Mouse (Mus musculus) liver, postnatal 0 days (tissue): ENCODE measurements around the gene Myo5a. TPM values are rescaled to one million over a fixed set of nuclear protein-coding genes. Genes with fewer than 3 reads are reported as not detected.

Experiments used
- ATAC-seq: fragments of 200-750 bp; cut with Nextera tagmentation; 2 replicates; pipeline ENCODE4 v1.8.0; 2017; ENCODE audit warnings: mild to moderate bottlenecking, moderate library complexity
- DNase-seq: peaks from one replicate; pipeline ENCODE4 v3.0.0-alpha.2; 2016
- H3K27ac ChIP-seq: fragments of 300-500 bp; sonication (generic); 2 replicates; pipeline ENCODE4 v1.5.1; 2014; ENCODE audit warnings: antibody characterized with exemption, moderate library complexity, mild to moderate bottlenecking, low read depth
- H3K27me3 ChIP-seq: fragments of 300-500 bp; sonication (generic); 2 replicates; pipeline ENCODE4 v1.6.1; 2014; ENCODE audit warnings: low read length, control low read depth, mixed read lengths; ENCODE audit not compliant: insufficient read depth
- H3K36me3 ChIP-seq: fragments of 300-500 bp; sonication (generic); replicated peaks from 2 replicates; pipeline ENCODE4 v1.6.1; 2014; ENCODE audit warnings: mild to moderate bottlenecking, control low read depth, low read length, moderate library complexity, mixed read lengths; ENCODE audit not compliant: insufficient read depth
- H3K4me1 ChIP-seq: fragments of 300-500 bp; sonication (generic); 2 replicates; pipeline ENCODE4 v1.6.1; 2014; ENCODE audit warnings: antibody characterized with exemption, mild to moderate bottlenecking, control low read depth; ENCODE audit not compliant: insufficient read depth
- H3K4me2 ChIP-seq: fragments of 300-500 bp; sonication (generic); 2 replicates; pipeline ENCODE4 v1.6.1; 2014; ENCODE audit warnings: low read depth, mild to moderate bottlenecking, low read length, moderate library complexity, mixed read lengths
- H3K4me3 ChIP-seq: fragments of 300-500 bp; sonication (generic); 2 replicates; pipeline ENCODE4 v1.5.1; 2014; ENCODE audit warnings: low read depth, low read length
- H3K9ac ChIP-seq: fragments of 300-500 bp; sonication (generic); replicated peaks from 2 replicates; pipeline ENCODE4 v1.6.1; 2014; ENCODE audit warnings: mild to moderate bottlenecking, moderate library complexity
- H3K9me3 ChIP-seq: fragments of 300-500 bp; sonication (generic); 2 replicates; pipeline ENCODE4 v1.6.1; 2016; ENCODE audit warnings: mild to moderate bottlenecking, control low read depth, low read length, mixed read lengths
- CTCF ChIP-seq: sonication (generic); IDR thresholded peaks from 2 replicates; pipeline ENCODE4 v1.5.1; 2016; ENCODE audit warnings: antibody characterized with exemption, low read depth
- EP300 ChIP-seq: IDR thresholded peaks from 2 replicates; pipeline ENCODE4 v1.6.1; 2016; ENCODE audit warnings: antibody characterized with exemption, low read depth, mild to moderate bottlenecking
- WGBS: fragments of 180-500 bp; shearing (Covaris S2); extraction: QIAGEN DNeasy Blood & Tissue Kit; methylation state at CpG from one replicate; pipeline ENCODE4 v1.1.7; 2014; ENCODE audit not compliant: insufficient replicate concordance; 5-methylcytosine and 5-hydroxymethylcytosine counted together
- polyA plus RNA-seq: library from polyadenylated mRNA; unstranded; fragments of >200 nt; fragmentation: Nextera tagmentation; extraction: Ambion mirVana; gene quantifications from 2 replicates; pipeline ENCODE4 v1.2.1, GENCODE M21; 2015

The Myo5a gene
- polyA plus RNA-seq, 1 experiment from 2014 or later, result 1.3 TPM

DNA sequence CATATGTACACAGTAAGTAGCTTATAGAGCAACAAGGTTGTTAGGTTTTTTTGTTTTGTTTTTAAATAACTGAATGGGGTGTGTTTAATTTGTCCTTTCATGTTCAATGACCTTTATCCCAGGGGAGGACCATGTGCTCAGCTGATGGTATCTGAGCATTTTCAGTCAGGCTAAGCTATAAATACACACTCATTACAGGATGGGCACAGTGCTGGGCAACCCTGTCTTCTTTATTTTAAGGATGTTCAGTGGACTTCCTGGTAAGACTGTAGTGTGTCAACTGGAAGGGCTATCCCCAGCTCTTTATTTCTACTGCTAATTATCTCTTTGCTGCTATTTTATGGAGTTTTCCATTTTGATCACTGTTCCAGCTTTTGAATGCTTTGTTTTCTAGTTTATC is 92.8 kb downstream of the Myo5a start:
- Histone ChIP-seq H3K27me3 (no peaks in the 10 kb centered on the region), H3K9ac (no peak overlapping the region), H3K27ac (no peak overlapping the region), H3K4me1 (no peaks in the 10 kb centered on the region), H3K36me3 (no peaks in the 10 kb centered on the region), H3K4me3 (no peak overlapping the region), H3K9me3 (no peaks in the 10 kb centered on the region), H3K4me2 (no peak overlapping the region)
- DNase-seq, result no peak
- TF ChIP-seq EP300 (no peak), CTCF (no peak)
- no peak for ATAC-seq

DNA sequence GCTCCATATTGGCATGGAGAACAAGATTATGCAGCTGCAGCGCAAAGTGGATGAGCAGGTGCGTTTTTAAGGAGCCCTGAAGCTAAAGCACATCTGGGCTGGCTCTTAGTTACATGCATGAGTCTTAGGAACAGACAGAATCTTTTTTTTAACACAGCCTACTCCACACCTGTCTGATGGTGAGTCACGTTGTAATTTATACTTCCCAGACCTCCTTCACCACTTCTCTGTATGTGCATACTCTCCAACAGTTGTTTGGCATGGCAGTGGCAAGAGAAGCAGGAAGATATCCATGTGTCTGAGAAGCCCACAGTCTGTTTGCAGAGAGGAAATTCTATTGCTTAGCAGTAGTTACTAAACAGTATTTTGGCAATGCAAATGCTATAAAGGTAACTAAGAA is 100.9 kb downstream of the Myo5a start:
- 86% methylated on average over 3 of the region's 3 CpGs for WGBS

DNA sequence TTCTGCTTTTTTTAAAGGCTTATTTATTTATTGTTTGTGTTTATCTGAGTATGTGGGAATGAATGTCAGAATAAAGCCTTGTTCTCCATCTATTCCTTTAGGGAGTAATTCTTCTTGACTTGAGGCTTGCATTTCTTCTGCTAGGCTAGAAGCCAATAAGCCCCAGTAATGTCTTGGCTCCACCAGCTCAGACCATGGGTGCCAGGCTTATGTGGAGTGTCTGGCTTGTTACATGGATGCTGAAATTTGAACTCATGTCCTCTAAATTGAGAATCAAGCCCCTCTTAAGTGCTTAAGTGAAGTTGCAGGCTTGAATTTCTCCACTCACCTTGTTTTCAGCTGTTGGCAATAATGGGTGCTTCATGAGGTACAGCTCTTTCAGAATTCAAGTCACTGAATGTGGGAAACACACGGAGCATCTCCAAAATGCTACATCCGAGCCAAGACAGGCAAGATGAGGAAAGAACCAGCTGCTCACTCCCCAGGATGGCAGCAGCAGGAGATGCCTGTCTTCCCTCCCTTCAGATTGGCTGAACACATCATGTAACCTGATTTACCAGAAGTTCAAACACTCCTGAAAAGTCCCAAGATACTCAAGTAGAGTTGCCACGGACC is 116.9 kb downstream of the Myo5a start:
- H3K4me2 ChIP-seq, result no peak overlapping the region
- no peak for ATAC-seq
- no peaks in the 10 kb centered on the region; the same call in 1 of the 2 replicates for H3K36me3 ChIP-seq
- H3K4me3 ChIP-seq, result no peak overlapping the region
- H3K27me3 ChIP-seq, result no peaks in the 10 kb centered on the region
- no peak for DNase-seq
- H3K27ac ChIP-seq, result no peak overlapping the region
- no peaks in the 10 kb centered on the region for H3K4me1 ChIP-seq
- no peaks in the 10 kb centered on the region for H3K9me3 ChIP-seq
- WGBS, result 79% methylated on average over 3 of the region's 3 CpGs
- H3K9ac ChIP-seq, result no peak overlapping the region
- TF ChIP-seq EP300 (no peak), CTCF (no peak)

More for the DNA sequence above, 100.9 kb downstream of the Myo5a start:
- H3K4me3 ChIP-seq, result no peak overlapping the region
- H3K4me2 ChIP-seq, result no peak overlapping the region
- no peaks in the 10 kb centered on the region for H3K4me1 ChIP-seq
- TF ChIP-seq CTCF (no peak), EP300 (no peak)
- no peaks in the 10 kb centered on the region for H3K36me3 ChIP-seq
- no peak for DNase-seq
- H3K9ac ChIP-seq, result no peak overlapping the region
- no peaks in the 10 kb centered on the region for H3K27me3 ChIP-seq
- H3K27ac ChIP-seq, result no peak overlapping the region
- ATAC-seq, result no peak
- no peaks in the 10 kb centered on the region for H3K9me3 ChIP-seq

DNA sequence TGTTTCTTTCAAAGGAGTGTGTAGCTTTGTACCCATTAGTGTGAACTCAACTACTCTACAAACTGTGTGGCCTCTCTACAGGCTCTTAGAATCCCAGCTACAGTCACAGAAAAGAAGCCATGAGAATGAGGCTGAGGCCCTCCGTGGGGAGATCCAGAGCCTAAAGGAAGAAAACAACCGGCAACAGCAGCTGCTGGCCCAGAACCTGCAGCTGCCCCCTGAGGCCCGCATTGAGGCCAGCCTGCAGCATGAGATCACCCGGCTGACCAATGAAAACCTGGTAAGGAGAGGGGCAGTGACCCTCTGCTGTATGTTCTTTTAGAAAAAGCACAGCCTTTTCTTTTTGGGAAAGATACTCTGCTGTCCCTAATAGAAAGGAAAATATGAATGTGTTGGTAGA is 123.0 kb downstream of the Myo5a start:
- Histone ChIP-seq H3K9ac (no peak overlapping the region), H3K36me3 (peaks cover 2% of the 10 kb centered on the region; the same call in 1 of the 2 replicates), H3K4me1 (no peaks in the 10 kb centered on the region), H3K4me2 (no peak overlapping the region), H3K4me3 (no peak overlapping the region), H3K27ac (no peak overlapping the region), H3K27me3 (no peaks in the 10 kb centered on the region), H3K9me3 (no peaks in the 10 kb centered on the region)
- DNase-seq, result no peak
- no peak for TF ChIP-seq EP300
- TF ChIP-seq CTCF, result no peak
- no peak for ATAC-seq
- WGBS, result 76% methylated on average over 4 of the region's 4 CpGs

DNA sequence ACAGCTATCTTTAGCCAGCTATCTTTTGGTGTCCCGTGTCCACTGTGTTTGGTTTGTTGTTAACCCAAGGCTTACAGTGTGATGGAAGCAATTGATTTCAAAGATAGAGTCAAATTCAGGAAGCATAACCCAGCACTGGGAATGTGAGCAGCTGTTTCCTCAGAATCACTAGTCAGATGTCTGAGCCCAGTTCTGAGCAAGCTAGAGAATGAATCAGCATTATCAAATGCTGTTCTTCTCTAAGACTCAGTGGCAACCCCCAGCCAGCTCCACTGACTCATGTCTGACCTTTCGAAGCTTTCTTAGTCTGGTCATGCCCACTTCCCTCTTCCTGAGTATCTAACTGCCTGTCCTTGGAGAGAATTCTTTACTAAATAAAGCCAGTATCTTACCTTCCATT is 125.5 kb downstream of the Myo5a start:
- Histone ChIP-seq H3K36me3 (peaks cover 2% of the 10 kb centered on the region; the same call in 1 of the 2 replicates), H3K27me3 (no peaks in the 10 kb centered on the region), H3K4me1 (no peaks in the 10 kb centered on the region), H3K9me3 (no peaks in the 10 kb centered on the region), H3K4me2 (no peak overlapping the region), H3K4me3 (no peak overlapping the region), H3K9ac (no peak overlapping the region), H3K27ac (no peak overlapping the region)
- 25% methylated on average over 2 of the region's 2 CpGs for WGBS
- no peak for TF ChIP-seq EP300
- no peak for TF ChIP-seq CTCF
- DNase-seq (no peak), ATAC-seq (peak; percentile 55; the same call in 1 of the 2 replicates)

DNA sequence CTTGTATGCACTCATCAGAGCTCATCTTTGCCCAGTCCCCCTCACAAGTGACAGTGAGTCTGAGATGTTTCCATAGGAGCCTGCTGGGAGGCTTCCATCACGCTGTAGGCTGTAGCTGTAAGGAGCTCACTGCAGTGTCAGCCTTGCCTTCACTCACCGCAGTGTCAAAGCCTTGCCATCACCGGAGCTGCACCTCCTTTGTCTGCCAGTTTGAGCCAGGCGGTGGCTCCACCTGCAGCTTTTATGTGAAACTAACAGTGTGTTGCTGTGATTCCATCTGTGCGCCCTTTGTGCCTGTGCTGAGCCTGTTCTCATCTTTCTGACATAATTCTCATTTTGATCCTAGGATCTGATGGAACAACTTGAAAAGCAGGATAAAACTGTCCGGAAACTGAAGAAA is 126.5 kb downstream of the Myo5a start:
- no peaks in the 10 kb centered on the region for H3K27me3 ChIP-seq
- ATAC-seq, result no peak
- H3K27ac ChIP-seq, result no peak overlapping the region
- no peak overlapping the region for H3K4me3 ChIP-seq
- no peak for DNase-seq
- H3K36me3 ChIP-seq, result peaks cover 2% of the 10 kb centered on the region; the same call in 1 of the 2 replicates
- H3K9me3 ChIP-seq, result no peaks in the 10 kb centered on the region
- H3K4me1 ChIP-seq, result no peaks in the 10 kb centered on the region
- no peak overlapping the region for H3K9ac ChIP-seq
- H3K4me2 ChIP-seq, result no peak overlapping the region
- 74% methylated on average over 6 of the region's 6 CpGs for WGBS
- TF ChIP-seq EP300 (no peak), CTCF (peak; percentile 47)

DNA sequence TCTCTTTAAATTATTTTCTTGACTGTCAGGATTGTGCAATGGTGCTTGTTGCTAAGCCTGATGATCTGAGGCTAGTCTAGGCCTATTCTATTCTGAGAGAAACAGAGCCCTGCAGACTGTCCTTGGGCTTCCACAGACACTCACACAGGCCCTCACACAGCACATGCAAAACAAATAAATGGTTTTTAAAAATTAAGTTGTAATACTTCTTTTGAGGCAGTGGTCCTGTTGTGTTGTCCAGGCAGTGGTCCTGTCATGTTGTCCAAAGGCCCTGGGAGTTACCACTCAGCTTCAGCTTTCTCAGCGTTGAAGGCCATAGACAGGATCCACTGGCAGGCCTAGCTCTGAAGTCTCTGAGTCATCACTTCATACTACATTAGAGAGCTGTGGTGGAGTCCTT is 130.7 kb downstream of the Myo5a start:
- Histone ChIP-seq H3K4me2 (no peak overlapping the region), H3K9ac (no peak overlapping the region), H3K27me3 (no peaks in the 10 kb centered on the region), H3K27ac (no peak overlapping the region), H3K4me3 (no peak overlapping the region), H3K9me3 (no peaks in the 10 kb centered on the region), H3K4me1 (no peaks in the 10 kb centered on the region), H3K36me3 (no peaks in the 10 kb centered on the region; the same call in 1 of the 2 replicates)
- ATAC-seq, result no peak
- TF ChIP-seq EP300 (no peak), CTCF (no peak)
- 83% methylated on average over 1 of the region's 1 CpGs for WGBS
- DNase-seq, result no peak
